Mouse (Mus musculus): ENCODE results near the gene Plaur. TPM values are rescaled to one million over a fixed set of nuclear protein-coding genes. Genes with fewer than 3 reads are reported as not detected.

Plaur gene
- polyA plus RNA-seq, 3 experiments from 2014 or later, result 0.62 to 1.6 (median 1.5) TPM

GRCm38 (mm10) chr7:24446697-24447340, 15.5 kb upstream of the Plaur start:
- ATAC-seq, result no peak

- ATAC-seq, result no peak
Measured at GRCm38 (mm10) chr7:24448782-24449517, 13.3 kb upstream of the Plaur start.

- ATAC-seq, result no peak
Measured at GRCm38 (mm10) chr7:24450585-24451017, 11.7 kb upstream of the Plaur start.

- peak; percentile 70 for ATAC-seq
Measured at GRCm38 (mm10) chr7:24451855-24452311, 10.4 kb upstream of the Plaur start, which contains the start of gene Irgc1. Irgc1 (minus strand) TSS chr7:24452297.

- ATAC-seq, result no peak
Measured at GRCm38 (mm10) chr7:24454199-24454598, 8.1 kb upstream of the Plaur start.

GRCm38 (mm10) chr7:24455726-24456125, 6.6 kb upstream of the Plaur start:
- ATAC-seq, result no peak

- peak; percentile 99 for ATAC-seq
Measured at GRCm38 (mm10) chr7:24457726-24458370, 4.4 kb upstream of the Plaur start.

- no peak for ATAC-seq
Measured at GRCm38 (mm10) chr7:24459440-24459839, 2.8 kb upstream of the Plaur start.

GRCm38 (mm10) chr7:24459843-24460242, 2.4 kb upstream of the Plaur start:
- no peak for ATAC-seq

- no peak for ATAC-seq
Measured at GRCm38 (mm10) chr7:24461376-24462051, 770 bp upstream of the Plaur start.

- no peak for ATAC-seq
Measured at GRCm38 (mm10) chr7:24466835-24467234, 4.6 kb downstream of the Plaur start.

GRCm38 (mm10) chr7:24467886-24468285, 5.6 kb downstream of the Plaur start:
- peak; percentile 35 for ATAC-seq

GRCm38 (mm10) chr7:24469126-24469525, 6.8 kb downstream of the Plaur start:
- ATAC-seq, result no peak

GRCm38 (mm10) chr7:24470356-24470755, 8.1 kb downstream of the Plaur start:
- no peak for ATAC-seq

- no peak for ATAC-seq
Measured at GRCm38 (mm10) chr7:24472442-24472841, 10.2 kb downstream of the Plaur start.

- ATAC-seq, result no peak
Measured at GRCm38 (mm10) chr7:24472937-24473336, 10.7 kb downstream of the Plaur start.

- ATAC-seq, result peak; percentile 72
Measured at GRCm38 (mm10) chr7:24473913-24474529, 11.7 kb downstream of the Plaur start.

- ATAC-seq, result no peak
Measured at GRCm38 (mm10) chr7:24474811-24475506, 12.7 kb downstream of the Plaur start.

- ATAC-seq, result no peak
Measured at GRCm38 (mm10) chr7:24476338-24476737, 14.1 kb downstream of the Plaur start.

GRCm38 (mm10) chr7:24476856-24477255, 14.6 kb downstream of the Plaur start:
- no peak for ATAC-seq

GRCm38 (mm10) chr7:24478911-24479310, 16.6 kb downstream of the Plaur start:
- ATAC-seq, result no peak

- no peak for ATAC-seq
Measured at GRCm38 (mm10) chr7:24479685-24480084, 17.4 kb downstream of the Plaur start.
